Mouse (Mus musculus) heart, adult 2 months (tissue): Measurements from ENCODE around the gene Sppl2b.

Experiments
- CTCF ChIP-seq: fragments of 200-600 bp; IDR thresholded peaks from 2 replicates; pipeline ENCODE4 v1.8.1; 2022; ENCODE audit warnings: antibody characterized with exemption, mild to moderate bottlenecking, moderate library complexity
- EP300 ChIP-seq: fragments of 200-500 bp; IDR thresholded peaks from 2 replicates; pipeline ENCODE4 v1.6.1; 2011; ENCODE audit warnings: low read depth, low read length, control low read depth; ENCODE audit not compliant: insufficient read depth
- POLR2A ChIP-seq: fragments of 200-500 bp; IDR thresholded peaks from 2 replicates; pipeline ENCODE4 v1.6.1; 2011; ENCODE audit warnings: mild to moderate bottlenecking, low read depth, low read length, control low read depth; ENCODE audit not compliant: insufficient read depth

DNA sequence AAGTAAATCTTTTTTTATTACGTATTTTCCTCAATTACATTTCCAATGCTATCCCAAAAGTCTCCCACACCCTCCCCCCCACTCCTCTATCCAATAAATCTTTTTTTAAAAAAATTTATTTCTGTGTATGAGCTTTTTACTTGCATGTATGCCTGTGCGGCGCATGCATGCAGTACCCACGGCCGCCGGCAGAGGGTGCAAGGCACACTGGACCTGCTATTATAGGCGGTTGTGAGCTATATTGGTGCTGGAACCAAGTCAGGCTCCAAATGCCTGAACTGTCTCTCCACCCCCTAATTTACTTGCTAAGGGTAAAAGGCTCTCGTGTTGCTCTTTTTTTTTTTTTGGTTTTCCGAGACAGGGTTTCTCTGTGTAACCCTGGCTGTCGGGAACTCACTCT is 26.2 kb downstream of the Sppl2b start:
- TF ChIP-seq CTCF: peak; percentile 77
- TF ChIP-seq POLR2A: no peak
- no peak for TF ChIP-seq EP300
